Mouse (Mus musculus) liver, embryonic 11.5 days (tissue): ENCODE results near the gene Bad. TPM values are rescaled to one million over a fixed set of nuclear protein-coding genes. Genes with fewer than 3 reads are reported as not detected.

Experiments used
- ATAC-seq: fragments of 200-750 bp; cut with Nextera tagmentation; replicated peaks from 2 replicates; pipeline ENCODE4 v1.8.0; 2017; ENCODE audit warnings: moderate number of reproducible peaks, mild to moderate bottlenecking, moderate TSS enrichment, moderate library complexity; ENCODE audit not compliant: low FRiP score
- DNase-seq: peaks from one replicate; pipeline ENCODE4 v3.0.0-alpha.2; 2017; ENCODE audit warnings: low spot score
- H3K27ac ChIP-seq: fragments of 300-500 bp; sonication (generic); 2 replicates; pipeline ENCODE4 v1.5.1; 2014; ENCODE audit warnings: mild to moderate bottlenecking, low read depth, low read length, control low read depth
- H3K27me3 ChIP-seq: fragments of 300-500 bp; sonication (generic); replicated peaks from 2 replicates; pipeline ENCODE4 v1.6.1; 2014; ENCODE audit warnings: low read length, mixed read lengths; ENCODE audit not compliant: control insufficient read depth, insufficient read depth
- H3K36me3 ChIP-seq: fragments of 300-500 bp; sonication (generic); 2 replicates; pipeline ENCODE4 v1.6.1; 2014; ENCODE audit warnings: mild to moderate bottlenecking, low read length, moderate library complexity, mixed read lengths; ENCODE audit not compliant: control insufficient read depth, insufficient read depth
- H3K4me1 ChIP-seq: fragments of 300-500 bp; sonication (generic); replicated peaks from 2 replicates; pipeline ENCODE4 v1.6.1; 2014; ENCODE audit warnings: low read length, mixed read lengths; ENCODE audit not compliant: control insufficient read depth, insufficient read depth
- H3K4me2 ChIP-seq: fragments of 300-500 bp; sonication (generic); 2 replicates; pipeline ENCODE4 v1.6.1; 2014; ENCODE audit warnings: mild to moderate bottlenecking, control low read depth, moderate library complexity
- H3K4me3 ChIP-seq: fragments of 300-500 bp; sonication (generic); 2 replicates; pipeline ENCODE4 v1.5.1; 2014; ENCODE audit warnings: low read depth, low read length, control low read depth
- H3K9ac ChIP-seq: fragments of 300-500 bp; sonication (generic); 2 replicates; pipeline ENCODE4 v1.6.1; 2014; ENCODE audit warnings: low read depth, low read length, control low read depth
- H3K9me3 ChIP-seq: fragments of 300-500 bp; sonication (generic); 2 replicates; pipeline ENCODE4 v1.6.1; 2016; ENCODE audit warnings: low read length, inconsistent platforms, mixed read lengths; ENCODE audit not compliant: control insufficient read depth
- WGBS: fragments of 180-500 bp; shearing (Covaris S2); extraction: QIAGEN DNeasy Blood & Tissue Kit; methylation state at CpG from one replicate; pipeline ENCODE4 v1.1.7; 2014; 5-methylcytosine and 5-hydroxymethylcytosine counted together
- polyA plus RNA-seq: library from polyadenylated mRNA; unstranded; fragments of >200 nt; fragmentation: Nextera tagmentation; extraction: Ambion mirVana; gene quantifications from 2 replicates; pipeline ENCODE4 v1.2.1, GENCODE M21; 2014

Gene Bad
- polyA plus RNA-seq, 1 experiment from 2014 or later = 54.7 TPM

DNA sequence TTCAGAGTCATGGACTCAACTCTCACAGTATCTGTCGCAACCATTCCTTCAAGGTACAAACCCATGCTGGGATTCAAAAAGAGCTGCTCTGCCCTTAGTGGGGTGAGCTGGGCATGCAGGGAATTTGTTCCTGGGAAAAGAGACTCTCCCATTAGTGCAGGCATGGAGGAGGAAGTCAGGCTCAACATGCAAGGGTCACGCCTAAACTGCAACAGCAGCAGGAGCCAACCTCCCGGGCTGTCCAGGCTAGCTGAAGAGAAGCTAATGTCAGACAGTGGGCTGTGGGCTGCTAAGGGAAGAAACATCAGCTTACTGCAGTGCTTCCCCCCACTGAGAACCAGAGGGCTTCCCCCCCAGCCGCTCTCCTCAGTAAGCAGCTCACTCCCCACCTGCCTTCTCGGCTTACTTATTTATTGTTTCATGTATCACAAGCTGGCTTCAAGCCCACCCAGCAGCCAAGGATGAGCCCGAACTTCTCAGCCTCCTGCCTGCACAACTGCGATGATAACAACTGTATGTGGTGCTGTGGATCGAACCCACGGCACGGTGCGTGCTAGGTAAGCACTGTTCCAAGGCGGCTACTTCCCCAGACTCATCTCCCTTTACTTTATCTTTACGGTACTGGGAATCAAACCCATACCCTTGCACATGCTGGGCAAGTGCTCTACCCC lies 30.7 kb downstream of the Bad start:
- no peaks in the 10 kb centered on the region for H3K27me3 ChIP-seq
- 82% methylated on average over 13 of the region's 13 CpGs for WGBS
- no peak for DNase-seq
- peaks cover 58% of the 10 kb centered on the region for H3K4me1 ChIP-seq
- H3K4me2 ChIP-seq = no peak overlapping the region
- H3K36me3 ChIP-seq = peaks cover 6% of the 10 kb centered on the region
- no peak overlapping the region for H3K27ac ChIP-seq
- no peaks in the 10 kb centered on the region for H3K9me3 ChIP-seq
- no peak overlapping the region for H3K9ac ChIP-seq
- no peak overlapping the region for H3K4me3 ChIP-seq
- ATAC-seq = no peak

DNA sequence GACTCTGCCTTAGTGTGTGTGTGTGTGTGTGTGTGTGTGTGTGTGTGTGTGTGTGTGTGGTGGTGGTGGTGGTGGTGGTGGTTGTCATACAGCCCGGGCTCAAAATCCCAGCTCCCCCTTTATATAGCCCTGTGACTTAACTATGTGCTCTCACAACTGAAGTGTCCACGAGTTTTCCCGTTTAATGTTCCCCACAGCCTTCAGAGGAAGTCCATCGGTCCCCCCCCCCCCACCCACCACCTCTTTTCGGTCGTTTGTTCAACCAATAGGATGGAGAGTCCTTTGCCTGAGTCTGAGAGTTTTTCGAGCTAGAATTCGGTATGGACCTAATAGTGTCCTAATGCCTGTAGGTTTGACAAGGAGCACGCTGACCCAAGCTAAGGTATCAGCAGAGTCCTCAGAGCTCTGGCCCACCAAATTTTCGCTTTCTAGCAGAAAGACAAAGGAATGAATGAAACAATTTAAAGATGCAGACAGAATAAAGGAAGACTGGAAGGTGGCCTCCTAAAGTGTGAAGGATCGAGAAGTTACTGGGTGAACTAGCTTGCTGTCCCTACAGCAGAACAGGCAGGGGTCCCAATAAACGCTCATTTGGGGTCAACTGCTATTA lies 32.0 kb downstream of the Bad start:
- ATAC-seq (no peak), DNase-seq (no peak)
- peaks cover 17% of the 10 kb centered on the region for H3K36me3 ChIP-seq
- H3K27me3 ChIP-seq = no peaks in the 10 kb centered on the region
- H3K4me3 ChIP-seq = peak overlapping the region; percentile 85
- peak overlapping the region; percentile 89 for H3K27ac ChIP-seq
- H3K4me1 ChIP-seq = peaks cover 60% of the 10 kb centered on the region
- H3K9ac ChIP-seq = peak overlapping the region; percentile 90
- WGBS = 29% methylated on average over 12 of the region's 12 CpGs
- peak overlapping the region; percentile 98 for H3K4me2 ChIP-seq
- no peaks in the 10 kb centered on the region for H3K9me3 ChIP-seq

DNA sequence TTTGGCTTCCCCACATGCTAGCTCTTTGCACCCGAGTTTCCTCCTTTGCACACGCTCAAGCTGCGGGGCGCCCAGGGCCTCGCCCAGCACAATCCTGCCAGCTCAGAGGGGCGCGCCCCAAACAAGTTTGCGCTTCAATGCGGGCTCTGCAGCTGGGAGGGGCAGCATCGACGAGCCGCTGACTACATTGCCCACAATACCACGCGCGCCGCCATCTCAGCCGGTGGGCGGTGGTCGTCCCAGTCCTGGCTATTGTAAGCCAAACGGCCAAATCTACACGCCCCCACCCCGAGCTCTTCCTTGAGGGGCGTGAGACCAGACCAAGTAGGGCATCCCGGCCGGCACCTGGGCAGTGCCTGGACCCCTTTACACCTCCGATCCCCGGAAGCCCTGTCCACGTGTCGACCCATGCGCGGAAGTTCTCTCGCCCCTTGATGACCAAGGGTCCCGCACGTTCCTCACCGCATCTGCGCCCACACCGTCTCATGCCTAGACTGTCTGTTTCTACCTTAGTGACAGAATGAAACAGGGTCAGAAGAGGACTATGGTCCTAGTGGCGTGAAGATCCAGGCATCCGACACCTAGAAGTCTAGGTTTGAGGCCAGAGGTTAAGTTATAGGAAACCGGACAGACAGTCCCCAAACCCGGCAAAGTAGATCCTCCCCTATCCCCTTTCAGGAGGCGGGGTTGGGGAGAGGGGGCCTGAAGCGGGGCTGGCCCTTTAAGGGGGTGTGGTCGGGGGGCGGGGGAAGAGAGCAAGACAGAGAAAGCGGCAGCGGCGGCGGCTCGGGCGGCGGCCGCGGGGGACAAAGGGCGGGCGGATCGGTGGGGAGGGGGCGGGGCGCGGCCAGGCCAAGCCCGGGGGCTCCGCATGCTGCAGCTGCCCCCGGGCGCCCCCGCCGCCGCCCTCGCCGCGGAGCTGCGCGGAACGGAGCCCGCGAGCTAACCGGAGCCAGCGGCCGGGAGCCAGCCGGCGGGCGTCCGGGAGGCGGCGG lies 32.8 kb downstream of the Bad start, which contains the start of gene Ppp1r14b:
Gene Ppp1r14b, plus strand, starts transcription at position 758 of the 995 bp plus-strand sequence.
- DNase-seq (peak; percentile 91), ATAC-seq (peak; percentile 72)
- peak within 1 kb of the TSS; percentile 85 for H3K4me3 ChIP-seq
- H3K4me1 ChIP-seq = peaks cover 62% of the 10 kb centered on the region
- H3K27me3 ChIP-seq = no peaks in the 10 kb centered on the region
- H3K27ac ChIP-seq = peak within 1 kb of the TSS; percentile 89
- under 1% methylated on average over 78 of the region's 84 CpGs for WGBS
- H3K4me2 ChIP-seq = peak within 1 kb of the TSS; percentile 98
- no peaks in the 10 kb centered on the region for H3K9me3 ChIP-seq
- H3K36me3 ChIP-seq = peaks cover 17% of the 10 kb centered on the region
- H3K9ac ChIP-seq = peak within 1 kb of the TSS; percentile 90

GRCm38 (mm10) chr19:6975537-6976521 lies 34.2 kb downstream of the Bad start, which contains the start of gene Plcb3:
TSS of gene Plcb3 (minus strand) at chr19:6976470.
- Histone ChIP-seq H3K9ac (peak within 1 kb of the TSS; percentile 90), H3K4me2 (peak within 1 kb of the TSS; percentile 98), H3K27ac (peak within 1 kb of the TSS; percentile 89), H3K36me3 (peaks cover 17% of the 10 kb centered on the region), H3K4me1 (peaks cover 51% of the 10 kb centered on the region), H3K4me3 (peak within 1 kb of the TSS; percentile 85), H3K27me3 (no peaks in the 10 kb centered on the region), H3K9me3 (no peaks in the 10 kb centered on the region)
- WGBS = under 1% methylated on average over 16 of the region's 16 CpGs
- ATAC-seq = no peak
- DNase-seq = peak; percentile 71

DNA sequence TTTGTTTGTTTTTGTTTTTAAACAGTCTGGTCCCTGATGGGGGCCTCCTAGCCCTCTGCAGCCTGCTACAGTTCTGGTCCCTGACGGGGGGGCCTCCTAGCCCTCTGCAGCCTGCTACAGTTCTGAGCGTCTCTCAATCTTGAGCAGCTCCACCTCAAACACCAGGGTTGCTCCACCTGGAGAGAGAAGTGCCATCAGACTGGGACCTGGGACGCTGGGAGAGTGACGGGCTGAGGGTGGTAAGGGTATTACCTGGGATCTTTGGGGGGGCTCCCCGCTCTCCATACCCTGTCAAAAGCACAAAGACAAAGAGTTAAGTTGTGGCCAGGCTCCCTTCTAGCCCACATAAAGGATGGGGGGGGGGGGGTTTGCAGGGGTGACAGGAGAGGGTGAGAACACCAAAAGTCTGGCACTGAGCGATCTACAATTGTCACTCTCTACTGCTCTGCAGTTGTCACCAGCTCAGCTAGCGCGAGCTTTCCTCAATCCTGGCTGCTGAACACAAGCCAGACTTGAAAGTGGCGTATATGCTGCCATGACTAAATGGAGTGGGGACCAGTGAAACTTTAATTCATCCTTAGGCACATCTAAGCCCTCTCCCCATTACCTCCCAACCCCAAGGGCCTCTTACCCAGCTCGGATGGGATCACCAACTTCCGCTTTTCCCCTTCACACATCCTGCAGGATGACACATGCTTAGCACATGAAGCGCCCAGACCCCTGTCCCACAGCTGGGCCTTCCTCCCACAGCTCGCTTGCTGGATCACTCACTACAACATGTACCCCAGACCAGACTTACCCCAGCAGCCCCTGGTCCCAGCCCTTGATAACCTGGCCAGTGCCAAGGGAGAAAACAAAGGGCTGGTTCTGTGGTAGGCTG lies 36.3 kb downstream of the Bad start:
- WGBS = 77% methylated on average over 13 of the region's 13 CpGs
- peak overlapping the region; percentile 66 for H3K4me3 ChIP-seq
- H3K4me2 ChIP-seq = peak overlapping the region; percentile 96
- H3K36me3 ChIP-seq = peaks cover 22% of the 10 kb centered on the region
- peaks cover 34% of the 10 kb centered on the region for H3K4me1 ChIP-seq
- H3K9me3 ChIP-seq = no peaks in the 10 kb centered on the region
- H3K27ac ChIP-seq = peak overlapping the region; percentile 73
- ATAC-seq (no peak), DNase-seq (no peak)
- H3K27me3 ChIP-seq = no peaks in the 10 kb centered on the region
- H3K9ac ChIP-seq = peak overlapping the region; percentile 80

DNA sequence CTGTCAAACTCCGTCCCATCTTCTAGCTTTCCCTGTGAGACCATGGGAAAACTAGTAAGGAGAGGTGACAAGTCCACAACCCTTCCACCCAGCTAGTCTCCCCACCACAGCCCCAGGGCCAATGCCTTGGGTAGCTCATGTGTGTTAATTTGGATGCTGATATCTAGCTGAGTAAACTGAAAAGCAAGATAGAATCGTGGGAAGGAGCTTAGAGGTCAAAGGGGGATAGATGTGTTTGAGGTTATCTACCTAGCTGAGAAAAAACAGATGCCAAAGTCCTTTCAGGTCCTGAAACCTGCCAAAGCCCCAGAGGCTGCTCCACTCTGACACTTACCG lies 36.9 kb downstream of the Bad start:
- ATAC-seq (no peak), DNase-seq (no peak)
- peaks cover 22% of the 10 kb centered on the region for H3K36me3 ChIP-seq
- H3K4me1 ChIP-seq = peaks cover 34% of the 10 kb centered on the region
- WGBS = 28% methylated on average over 3 of the region's 3 CpGs
- no peaks in the 10 kb centered on the region for H3K9me3 ChIP-seq
- H3K27ac ChIP-seq = peak overlapping the region; percentile 73
- peak overlapping the region; percentile 96 for H3K4me2 ChIP-seq
- H3K9ac ChIP-seq = peak overlapping the region; percentile 80
- no peaks in the 10 kb centered on the region for H3K27me3 ChIP-seq
- peak overlapping the region; percentile 66 for H3K4me3 ChIP-seq

DNA sequence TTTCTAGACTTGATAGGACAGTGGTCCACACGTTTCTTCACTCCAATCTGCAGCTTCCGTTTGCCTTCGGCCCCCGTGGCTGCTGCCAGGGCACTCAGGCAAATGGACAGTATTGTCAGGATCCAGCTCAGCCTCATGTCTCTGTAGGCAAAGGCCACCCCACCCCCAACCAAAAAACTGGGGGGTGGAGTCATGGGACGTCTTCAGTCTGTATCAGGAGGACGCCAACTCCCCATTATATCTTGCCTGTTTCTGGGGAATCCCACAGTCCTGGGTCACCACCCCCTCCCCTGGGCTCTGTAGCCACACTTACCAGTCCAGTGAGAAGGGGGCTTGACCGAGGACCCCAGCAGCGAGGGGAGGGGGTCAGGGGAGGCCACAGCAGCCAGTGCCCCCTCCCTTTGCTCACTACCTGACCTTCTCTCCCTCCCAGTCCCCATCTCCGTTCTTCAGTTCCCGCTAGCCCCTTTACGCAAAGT lies 37.4 kb downstream of the Bad start:
- peak; percentile 4; the same call in 1 of the 2 replicates for ATAC-seq
- 5% methylated on average over 11 of the region's 11 CpGs for WGBS

More for the DNA sequence above, 37.4 kb downstream of the Bad start:
- Histone ChIP-seq H3K36me3 (peaks cover 22% of the 10 kb centered on the region), H3K9me3 (no peaks in the 10 kb centered on the region), H3K9ac (peak overlapping the region; percentile 80), H3K27me3 (no peaks in the 10 kb centered on the region), H3K4me3 (peak overlapping the region; percentile 66), H3K4me2 (peak overlapping the region; percentile 96), H3K27ac (peak overlapping the region; percentile 73), H3K4me1 (peaks cover 30% of the 10 kb centered on the region)
- DNase-seq = peak; percentile 66
